Mouse (Mus musculus) neural tube, embryonic 13.5 days (tissue): ENCODE measurements around the gene Hs6st1. TPM values are rescaled to one million over a fixed set of nuclear protein-coding genes. Genes with fewer than 3 reads are reported as not detected.
A peak's percentile ranks its signal among the peaks of the same experiment; 100 is the strongest.

Experiments
- ATAC-seq: fragments of 200-750 bp; cut with Nextera tagmentation; 2 replicates; pipeline ENCODE4 v1.8.0; 2017; ENCODE audit warnings: low read depth, mild to moderate bottlenecking, moderate TSS enrichment, moderate library complexity
- H3K27ac ChIP-seq: fragments of 300-500 bp; sonication (generic); replicated peaks from 2 replicates; pipeline ENCODE4 v1.5.1; 2015; ENCODE audit warnings: moderate library complexity, mild to moderate bottlenecking, inconsistent platforms
- H3K27me3 ChIP-seq: fragments of 300-500 bp; sonication (generic); 2 replicates; pipeline ENCODE4 v1.6.1; 2015; ENCODE audit warnings: mild to moderate bottlenecking, inconsistent platforms
- H3K36me3 ChIP-seq: fragments of 300-500 bp; sonication (generic); 2 replicates; pipeline ENCODE4 v1.6.1; 2015; ENCODE audit warnings: mild to moderate bottlenecking, inconsistent platforms
- H3K4me1 ChIP-seq: fragments of 300-500 bp; sonication (generic); replicated peaks from 2 replicates; pipeline ENCODE4 v1.6.1; 2015; ENCODE audit warnings: inconsistent platforms
- H3K4me2 ChIP-seq: fragments of 300-500 bp; sonication (generic); 2 replicates; pipeline ENCODE4 v1.6.1; 2015; ENCODE audit warnings: inconsistent platforms, mild to moderate bottlenecking, moderate library complexity
- H3K4me3 ChIP-seq: fragments of 300-500 bp; sonication (generic); 2 replicates; pipeline ENCODE4 v1.5.1; 2015; ENCODE audit warnings: mild to moderate bottlenecking, inconsistent platforms
- H3K9ac ChIP-seq: fragments of 300-500 bp; sonication (generic); 2 replicates; pipeline ENCODE4 v1.6.1; 2015; ENCODE audit warnings: moderate library complexity, mild to moderate bottlenecking, inconsistent platforms
- H3K9me3 ChIP-seq: fragments of 300-500 bp; sonication (generic); 2 replicates; pipeline ENCODE4 v1.6.1; 2016; ENCODE audit warnings: inconsistent platforms
- WGBS: fragments of 180-500 bp; shearing (Covaris S2); methylation state at CpG from one replicate; pipeline ENCODE4 v1.1.7; 2015; 5-methylcytosine and 5-hydroxymethylcytosine counted together
- microRNA-seq: library from miRNA; unstranded; fragments of <30 nt; microRNA quantifications from one replicate; pipeline ENCODE4, GENCODE M21; 2016
- polyA plus RNA-seq: library from polyadenylated mRNA; unstranded; fragments of >200 nt; fragmentation: Nextera tagmentation; extraction: Ambion mirVana; gene quantifications from 2 replicates; pipeline ENCODE4 v1.2.1, GENCODE M21; 2015

Hs6st1 gene
- polyA plus RNA-seq, 1 experiment from 2014 or later, result 16.9 TPM

- Histone ChIP-seq H3K9me3 (no peaks in the 10 kb centered on the region), H3K9ac (no peak overlapping the region)
Measured at GRCm38 (mm10) chr1:36134584-36134983, 66.4 kb downstream of the Hs6st1 start.

GRCm38 (mm10) chr1:36140311-36140710, 72.1 kb downstream of the Hs6st1 start:
- Histone ChIP-seq H3K27ac (no peak overlapping the region), H3K9me3 (no peaks in the 10 kb centered on the region), H3K4me2 (no peak overlapping the region), H3K9ac (no peak overlapping the region), H3K27me3 (no peaks in the 10 kb centered on the region), H3K4me1 (no peaks in the 10 kb centered on the region), H3K4me3 (no peak overlapping the region), H3K36me3 (peaks cover 43% of the 10 kb centered on the region)
- WGBS, result 95% methylated on average over 15 of the region's 15 CpGs
- no peak for ATAC-seq

More at GRCm38 (mm10) chr1:36134584-36134983, 66.4 kb downstream of the Hs6st1 start:
- no peaks in the 10 kb centered on the region for H3K36me3 ChIP-seq
- H3K4me1 ChIP-seq, result no peaks in the 10 kb centered on the region; the same call in 1 of the 2 replicates
- H3K4me2 ChIP-seq, result no peak overlapping the region
- H3K27me3 ChIP-seq, result no peaks in the 10 kb centered on the region
- WGBS, result 0% methylated on average over 3 of the region's 3 CpGs
- no peak overlapping the region for H3K27ac ChIP-seq
- peak; percentile 42; the same call in 1 of the 2 replicates for ATAC-seq
- H3K4me3 ChIP-seq, result no peak overlapping the region

- Histone ChIP-seq H3K9me3 (no peaks in the 10 kb centered on the region), H3K4me2 (no peak overlapping the region), H3K27ac (no peak overlapping the region), H3K4me1 (no peaks in the 10 kb centered on the region), H3K4me3 (no peak overlapping the region), H3K9ac (no peak overlapping the region), H3K27me3 (no peaks in the 10 kb centered on the region), H3K36me3 (peaks cover 87% of the 10 kb centered on the region)
- WGBS, result 42% methylated on average over 1 of the region's 1 CpGs
- ATAC-seq, result no peak
Measured at GRCm38 (mm10) chr1:36145050-36145449, 76.8 kb downstream of the Hs6st1 start.

GRCm38 (mm10) chr1:36148809-36149208, 80.6 kb downstream of the Hs6st1 start:
- Histone ChIP-seq H3K9ac (no peak overlapping the region), H3K27me3 (no peaks in the 10 kb centered on the region), H3K27ac (no peak overlapping the region), H3K4me3 (no peak overlapping the region), H3K4me1 (no peaks in the 10 kb centered on the region), H3K4me2 (no peak overlapping the region), H3K9me3 (no peaks in the 10 kb centered on the region), H3K36me3 (peaks cover 93% of the 10 kb centered on the region)
- no peak for ATAC-seq
- 81% methylated on average over 2 of the region's 2 CpGs for WGBS

GRCm38 (mm10) chr1:36149411-36149810, 81.2 kb downstream of the Hs6st1 start:
- Histone ChIP-seq H3K9ac (no peak overlapping the region), H3K4me1 (no peaks in the 10 kb centered on the region), H3K36me3 (peaks cover 93% of the 10 kb centered on the region), H3K4me3 (no peak overlapping the region), H3K4me2 (no peak overlapping the region), H3K27ac (no peak overlapping the region), H3K27me3 (no peaks in the 10 kb centered on the region), H3K9me3 (no peaks in the 10 kb centered on the region)
- ATAC-seq, result no peak
- 78% methylated on average over 1 of the region's 1 CpGs for WGBS

Small RNAs within 50 kb of the gene (microRNA-seq; reads per million reads assigned to microRNA genes)
- gene Mir6897, result 2.7 reads per million, percentile 10 among the genes with 10 or more reads in this experiment

Other genes with a start within 250 kb of the Hs6st1 start
- 47.1 and 52.0 TPM in 2 replicates for gene Uggt1, start 176.3 kb downstream of the Hs6st1 start, polyA plus RNA-seq
- 1.0 TPM in 2 replicates for gene Neurl3, start 206.3 kb downstream of the Hs6st1 start, polyA plus RNA-seq
- gene Arid5a, start 239.3 kb downstream of the Hs6st1 start, polyA plus RNA-seq, result 4.4 and 5.0 TPM in 2 replicates